In genomic region chr6:89345855-89346254, GRCm38 (mm10) we compare ENCODE assay signal across 9 mouse cellular contexts. TPM values are rescaled to one million over a fixed set of nuclear protein-coding genes. Genes with fewer than 3 reads are reported as not detected.
A peak's percentile ranks its signal among the peaks of the same experiment; 100 is the strongest.
DNase-seq lines count a peak whose midpoint lies in the region; ATAC-seq and TF ChIP-seq lines count a peak whose summit lies in the region.
"Had no signal": no experiment of that assay in that cellular context is flagged by ENCODE, and none has a peak within 500 bp of the region (broad histone marks: within the 10 kb centered on the region; RNA-seq: fewer than 3 reads in every experiment).

No protein-coding gene starts in this region.

- no peak overlapping the region for H3K4me3 ChIP-seq in heart, embryonic 12.5 days
- no peak overlapping the region for H3K4me3 ChIP-seq in lung, embryonic 14.5 days (ENCODE audit: low read depth, low read length)
- no peak overlapping the region for H3K4me3 ChIP-seq in lung, adult 2 months (replicated peaks; ENCODE audit: extremely low read depth, low read depth, low read length)
- H3K4me3 ChIP-seq in embryonic facial prominence, embryonic 12.5 days: no peak overlapping the region
- no peak overlapping the region for H3K4me3 ChIP-seq in limb, embryonic 15.5 days
- H3K4me3 ChIP-seq: liver, embryonic 13.5 days had no signal

- H3K9ac ChIP-seq in heart, embryonic 12.5 days: peak overlapping the region; percentile 42; the same call in 1 of the 2 replicates
- peak overlapping the region; percentile 29 for H3K9ac ChIP-seq in lung, embryonic 14.5 days
- H3K9ac ChIP-seq in embryonic facial prominence, embryonic 12.5 days: no peak overlapping the region
- no peak overlapping the region for H3K9ac ChIP-seq in limb, embryonic 15.5 days
- H3K9ac ChIP-seq: liver, embryonic 13.5 days had no signal

- peaks cover 47% of the 10 kb centered on the region for H3K36me3 ChIP-seq in heart, embryonic 12.5 days
- H3K36me3 ChIP-seq in lung, embryonic 14.5 days (ENCODE audit: insufficient read depth): peaks cover 75% of the 10 kb centered on the region
- peaks cover 71% of the 10 kb centered on the region for H3K36me3 ChIP-seq in embryonic facial prominence, embryonic 12.5 days
- peaks cover 61% of the 10 kb centered on the region for H3K36me3 ChIP-seq in limb, embryonic 15.5 days

- DNase-seq in heart, postnatal 25 days (ENCODE audit: low spot score): no peak
- DNase-seq in lung, embryonic 14.5 days: no peak
- DNase-seq in lung, adult 2 months: no peak
- no peak for DNase-seq in gastrocnemius, postnatal 4 days (ENCODE audit: low spot score in 2 of 2)
- DNase-seq in frontal cortex, adult 2 months (ENCODE audit: extremely low spot score in 1 of 2, low spot score in 1 of 2): no peak
- DNase-seq: liver, embryonic 13.5 days had no signal

- intact Hi-C loops in heart, postnatal 25 days (cut with DNase I): loop anchor here (5.0 kb wide), 1 partner anchor 286 kb away; no protein-coding TSS in a partner anchor

- no peaks in the 10 kb centered on the region for H3K27me3 ChIP-seq in heart, embryonic 12.5 days (replicated peaks)
- H3K27me3 ChIP-seq in lung, embryonic 14.5 days (ENCODE audit: insufficient read depth, low read length): no peaks in the 10 kb centered on the region
- H3K27me3 ChIP-seq in embryonic facial prominence, embryonic 12.5 days: no peaks in the 10 kb centered on the region
- H3K27me3 ChIP-seq in limb, embryonic 15.5 days: no peaks in the 10 kb centered on the region
- H3K27me3 ChIP-seq: liver, embryonic 13.5 days had no signal

- peak overlapping the region; percentile 87 for H3K27ac ChIP-seq in heart, embryonic 12.5 days (ENCODE audit: poor library complexity, severe bottlenecking)
- H3K27ac ChIP-seq in lung, embryonic 14.5 days (ENCODE audit: low read depth): peak overlapping the region; percentile 92
- H3K27ac ChIP-seq in embryonic facial prominence, embryonic 12.5 days: peak overlapping the region; percentile 91
- H3K27ac ChIP-seq in limb, embryonic 15.5 days: peak overlapping the region; percentile 84

- WGBS in heart, embryonic 12.5 days: 92% methylated on average over 1 of the region's 1 CpGs
- 96% methylated on average over 1 of the region's 1 CpGs for WGBS in lung, embryonic 14.5 days
- WGBS in lung, adult 2 months: 97% methylated on average over 1 of the region's 1 CpGs
- WGBS in embryonic facial prominence, embryonic 12.5 days: 87% methylated on average over 1 of the region's 1 CpGs
- 93% methylated on average over 1 of the region's 1 CpGs for WGBS in limb, embryonic 15.5 days

- ATAC-seq in heart, embryonic 12.5 days (ENCODE audit: insufficient number of reproducible peaks, low FRiP score): no peak
- ATAC-seq in lung, embryonic 14.5 days (ENCODE audit: insufficient read depth): no peak
- no peak for ATAC-seq in embryonic facial prominence, embryonic 12.5 days (ENCODE audit: insufficient number of reproducible peaks, insufficient read depth, low FRiP score, low TSS enrichment)
- no peak for ATAC-seq in limb, embryonic 15.5 days (ENCODE audit: insufficient number of reproducible peaks, low FRiP score, low TSS enrichment, low read depth)

- no peak for TF ChIP-seq CTCF in lung, embryonic 14.5 days (IDR thresholded peaks at IDR 0.05; ENCODE audit: low read depth)
- TF ChIP-seq CTCF in lung, adult 2 months (IDR thresholded peaks at IDR 0.05; ENCODE audit: insufficient read depth, low read length): no peak

- no peaks in the 10 kb centered on the region for H3K9me3 ChIP-seq in heart, embryonic 12.5 days (replicated peaks)
- H3K9me3 ChIP-seq in lung, embryonic 14.5 days (ENCODE audit: low read depth, low read length): no peaks in the 10 kb centered on the region
- no peaks in the 10 kb centered on the region for H3K9me3 ChIP-seq in embryonic facial prominence, embryonic 12.5 days
- H3K9me3 ChIP-seq in limb, embryonic 15.5 days: no peaks in the 10 kb centered on the region
- H3K9me3 ChIP-seq: liver, embryonic 13.5 days had no signal

- peaks cover 62% of the 10 kb centered on the region for H3K4me1 ChIP-seq in heart, embryonic 12.5 days (replicated peaks)
- peaks cover 20% of the 10 kb centered on the region for H3K4me1 ChIP-seq in lung, embryonic 14.5 days (ENCODE audit: insufficient read depth)
- peaks cover 32% of the 10 kb centered on the region for H3K4me1 ChIP-seq in lung, adult 2 months (ENCODE audit: control insufficient read depth, insufficient read depth, low read length)
- H3K4me1 ChIP-seq in embryonic facial prominence, embryonic 12.5 days: peaks cover 24% of the 10 kb centered on the region
- peaks cover 59% of the 10 kb centered on the region for H3K4me1 ChIP-seq in limb, embryonic 15.5 days

- 0 out of 2 replicates have a peak overlapping the region, but pooled peaks have one; percentile 46 for H3K4me2 ChIP-seq in heart, embryonic 12.5 days
- no peak overlapping the region for H3K4me2 ChIP-seq in lung, embryonic 14.5 days
- H3K4me2 ChIP-seq in embryonic facial prominence, embryonic 12.5 days (replicated peaks): no peak overlapping the region
- no peak overlapping the region for H3K4me2 ChIP-seq in limb, embryonic 15.5 days
- H3K4me2 ChIP-seq: liver, embryonic 13.5 days had no signal

- no peak for TF ChIP-seq POLR2A in lung, adult 2 months (IDR thresholded peaks at IDR 0.05; ENCODE audit: borderline replicate concordance, extremely low read depth, low read depth, low read length)

RNA-seq across cellular contexts. Expression of gene Plxna1, which starts 16.6 kb away (rescaled TPM):
- 13.4 and 17.3 TPM in 2 replicates for polyA plus RNA-seq in heart, embryonic 12.5 days (2016; fragmentation: Nextera tagmentation; extraction: Ambion mirVana)
- total RNA-seq in heart, postnatal 25 days (2021): 10 to 100 TPM; 21.2 to 28.7 TPM
- polyA plus RNA-seq in lung, embryonic 14.5 days (2014; fragmentation: Nextera tagmentation; extraction: Ambion mirVana): 26.8 and 32.2 TPM in 2 replicates
- 153 and 189 TPM in 2 replicates for polyA plus RNA-seq in lung, adult 2 months (2012; rRNA removed)
- 35.0 and 37.1 TPM in 2 replicates for polyA plus RNA-seq in embryonic facial prominence, embryonic 12.5 days (2016; fragmentation: Nextera tagmentation; extraction: Ambion mirVana)
- 24.4 and 31.8 TPM in 2 replicates for polyA plus RNA-seq in limb, embryonic 15.5 days (2015; fragmentation: Nextera tagmentation; extraction: Ambion mirVana)
- 10 to 100 TPM; 47.6 to 48.1 TPM for total RNA-seq in gastrocnemius, postnatal 4 days (2021)
- 30.0 and 36.6 TPM in 2 replicates for polyA plus RNA-seq in frontal cortex, adult 2 months (2012; rRNA removed)

Comparison
In these comparisons a context has a peak if more than half of its experiments do, and no peak if none do; other contexts are left out.
1. H3K9ac ChIP-seq: peak in heart, embryonic 12.5 days (single experiment) and lung, embryonic 14.5 days (single experiment); none in embryonic facial prominence, embryonic 12.5 days (single experiment) and limb, embryonic 15.5 days (single experiment).
2. Peak in every context shown above with its lines, with median percentiles within 50 percentile points of each other: H3K27ac ChIP-seq.